Mouse (Mus musculus): ENCODE data around the gene Lrrk1. TPM values are rescaled to one million over a fixed set of nuclear protein-coding genes. Genes with fewer than 3 reads are reported as not detected.

Gene Lrrk1
- polyA plus RNA-seq, 1 experiment from 2014 or later = 6.7 TPM

- Histone ChIP-seq H3K4me2 (ENCODE audit: low read depth, low read length) (peak overlapping the region; percentile 77), H3K4me1 (ENCODE audit: control insufficient read depth, low read depth, low read length) (peaks cover 7% of the 10 kb centered on the region; the same call in 1 of the 2 replicates), H3K36me3 (ENCODE audit: control insufficient read depth, insufficient read depth) (no peaks in the 10 kb centered on the region), H3K27ac (ENCODE audit: low read length) (no peak overlapping the region), H3K9me3 (replicated peaks; ENCODE audit: control insufficient read depth, low read length) (no peaks in the 10 kb centered on the region), H3K4me3 (ENCODE audit: low read depth, low read length) (peak overlapping the region; percentile 65), H3K27me3 (ENCODE audit: control insufficient read depth, insufficient read depth, low read depth, low read length) (no peaks in the 10 kb centered on the region), H3K9ac (ENCODE audit: low read depth, low read length) (peak overlapping the region; percentile 57)
- WGBS (ENCODE audit: insufficient replicate concordance) = 4% methylated on average over 13 of the region's 13 CpGs
- ATAC-seq (ENCODE audit: low read depth) = no peak
Measured at GRCm38 (mm10) chr7:66387419-66387812, 734 bp downstream of the Lrrk1 start.

- WGBS (ENCODE audit: insufficient replicate concordance) = 71% methylated on average over 6 of the region's 6 CpGs
- no peak for ATAC-seq (ENCODE audit: low read depth)
Measured at GRCm38 (mm10) chr7:66386411-66386810, 1.7 kb downstream of the Lrrk1 start.

GRCm38 (mm10) chr7:66385826-66386225 lies 2.3 kb downstream of the Lrrk1 start:
- H3K4me3 ChIP-seq (ENCODE audit: low read depth, low read length) = no peak overlapping the region
- H3K9me3 ChIP-seq (replicated peaks; ENCODE audit: control insufficient read depth, low read length) = no peaks in the 10 kb centered on the region
- H3K27me3 ChIP-seq (ENCODE audit: control insufficient read depth, insufficient read depth, low read depth, low read length) = no peaks in the 10 kb centered on the region
- H3K27ac ChIP-seq (ENCODE audit: low read length) = no peak overlapping the region
- no peak overlapping the region for H3K9ac ChIP-seq (ENCODE audit: low read depth, low read length)
- 84% methylated on average over 12 of the region's 12 CpGs for WGBS (ENCODE audit: insufficient replicate concordance)
- peaks cover 7% of the 10 kb centered on the region; the same call in 1 of the 2 replicates for H3K4me1 ChIP-seq (ENCODE audit: control insufficient read depth, low read depth, low read length)
- H3K36me3 ChIP-seq (ENCODE audit: control insufficient read depth, insufficient read depth) = no peaks in the 10 kb centered on the region
- no peak overlapping the region for H3K4me2 ChIP-seq (ENCODE audit: low read depth, low read length)
- no peak for ATAC-seq (ENCODE audit: low read depth)

More at GRCm38 (mm10) chr7:66386411-66386810, 1.7 kb downstream of the Lrrk1 start:
- no peak overlapping the region for H3K4me3 ChIP-seq (ENCODE audit: low read depth, low read length)
- no peaks in the 10 kb centered on the region for H3K36me3 ChIP-seq (ENCODE audit: control insufficient read depth, insufficient read depth)
- H3K27ac ChIP-seq (ENCODE audit: low read length) = no peak overlapping the region
- no peaks in the 10 kb centered on the region for H3K27me3 ChIP-seq (ENCODE audit: control insufficient read depth, insufficient read depth, low read depth, low read length)
- H3K4me1 ChIP-seq (ENCODE audit: control insufficient read depth, low read depth, low read length) = peaks cover 7% of the 10 kb centered on the region; the same call in 1 of the 2 replicates
- H3K9me3 ChIP-seq (replicated peaks; ENCODE audit: control insufficient read depth, low read length) = no peaks in the 10 kb centered on the region
- H3K4me2 ChIP-seq (ENCODE audit: low read depth, low read length) = no peak overlapping the region
- no peak overlapping the region for H3K9ac ChIP-seq (ENCODE audit: low read depth, low read length)

GRCm38 (mm10) chr7:66384891-66385290 lies 3.3 kb downstream of the Lrrk1 start:
- H3K4me3 ChIP-seq (ENCODE audit: low read depth, low read length) = no peak overlapping the region
- no peak overlapping the region for H3K27ac ChIP-seq (ENCODE audit: low read length)
- H3K36me3 ChIP-seq (ENCODE audit: control insufficient read depth, insufficient read depth) = no peaks in the 10 kb centered on the region
- no peaks in the 10 kb centered on the region for H3K27me3 ChIP-seq (ENCODE audit: control insufficient read depth, insufficient read depth, low read depth, low read length)
- peaks cover 7% of the 10 kb centered on the region; the same call in 1 of the 2 replicates for H3K4me1 ChIP-seq (ENCODE audit: control insufficient read depth, low read depth, low read length)
- no peaks in the 10 kb centered on the region for H3K9me3 ChIP-seq (replicated peaks; ENCODE audit: control insufficient read depth, low read length)
- 66% methylated on average over 8 of the region's 8 CpGs for WGBS (ENCODE audit: insufficient replicate concordance)
- H3K4me2 ChIP-seq (ENCODE audit: low read depth, low read length) = no peak overlapping the region
- ATAC-seq (ENCODE audit: low read depth) = no peak
- H3K9ac ChIP-seq (ENCODE audit: low read depth, low read length) = no peak overlapping the region

- H3K27ac ChIP-seq (ENCODE audit: low read length) = no peak overlapping the region
- 34% methylated on average over 5 of the region's 5 CpGs for WGBS (ENCODE audit: insufficient replicate concordance)
- H3K27me3 ChIP-seq (ENCODE audit: control insufficient read depth, insufficient read depth, low read depth, low read length) = no peaks in the 10 kb centered on the region
- H3K4me2 ChIP-seq (ENCODE audit: low read depth, low read length) = peak overlapping the region; percentile 27; the same call in 1 of the 2 replicates
- H3K36me3 ChIP-seq (ENCODE audit: control insufficient read depth, insufficient read depth) = no peaks in the 10 kb centered on the region
- peaks cover 7% of the 10 kb centered on the region; the same call in 1 of the 2 replicates for H3K4me1 ChIP-seq (ENCODE audit: control insufficient read depth, low read depth, low read length)
- ATAC-seq (ENCODE audit: low read depth) = no peak
- no peaks in the 10 kb centered on the region for H3K9me3 ChIP-seq (replicated peaks; ENCODE audit: control insufficient read depth, low read length)
- H3K4me3 ChIP-seq (ENCODE audit: low read depth, low read length) = no peak overlapping the region
- H3K9ac ChIP-seq (ENCODE audit: low read depth, low read length) = no peak overlapping the region
Measured at GRCm38 (mm10) chr7:66384213-66384612, 3.9 kb downstream of the Lrrk1 start.

- 66% methylated on average over 10 of the region's 10 CpGs for WGBS (ENCODE audit: insufficient replicate concordance)
- H3K27me3 ChIP-seq (ENCODE audit: control insufficient read depth, insufficient read depth, low read depth, low read length) = no peaks in the 10 kb centered on the region
- H3K27ac ChIP-seq (ENCODE audit: low read length) = no peak overlapping the region
- H3K36me3 ChIP-seq (ENCODE audit: control insufficient read depth, insufficient read depth) = no peaks in the 10 kb centered on the region
- H3K4me2 ChIP-seq (ENCODE audit: low read depth, low read length) = no peak overlapping the region
- no peaks in the 10 kb centered on the region; the same call in 1 of the 2 replicates for H3K4me1 ChIP-seq (ENCODE audit: control insufficient read depth, low read depth, low read length)
- H3K4me3 ChIP-seq (ENCODE audit: low read depth, low read length) = no peak overlapping the region
- H3K9ac ChIP-seq (ENCODE audit: low read depth, low read length) = no peak overlapping the region
- H3K9me3 ChIP-seq (replicated peaks; ENCODE audit: control insufficient read depth, low read length) = no peaks in the 10 kb centered on the region
- no peak for ATAC-seq (ENCODE audit: low read depth)
Measured at GRCm38 (mm10) chr7:66376560-66376959, 11.6 kb downstream of the Lrrk1 start.

GRCm38 (mm10) chr7:66375736-66376135 lies 12.4 kb downstream of the Lrrk1 start:
- ATAC-seq (ENCODE audit: low read depth) = no peak
- Histone ChIP-seq H3K36me3 (ENCODE audit: control insufficient read depth, insufficient read depth) (no peaks in the 10 kb centered on the region), H3K4me2 (ENCODE audit: low read depth, low read length) (no peak overlapping the region), H3K27ac (ENCODE audit: low read length) (no peak overlapping the region), H3K27me3 (ENCODE audit: control insufficient read depth, insufficient read depth, low read depth, low read length) (no peaks in the 10 kb centered on the region), H3K9me3 (replicated peaks; ENCODE audit: control insufficient read depth, low read length) (no peaks in the 10 kb centered on the region), H3K4me3 (ENCODE audit: low read depth, low read length) (no peak overlapping the region), H3K9ac (ENCODE audit: low read depth, low read length) (no peak overlapping the region), H3K4me1 (ENCODE audit: control insufficient read depth, low read depth, low read length) (no peaks in the 10 kb centered on the region; the same call in 1 of the 2 replicates)
- WGBS (ENCODE audit: insufficient replicate concordance) = 64% methylated on average over 4 of the region's 4 CpGs

- no peak for ATAC-seq (ENCODE audit: low read depth)
Measured at GRCm38 (mm10) chr7:66373391-66373790, 14.8 kb downstream of the Lrrk1 start.

GRCm38 (mm10) chr7:66370970-66371369 lies 17.2 kb downstream of the Lrrk1 start:
- Histone ChIP-seq H3K36me3 (ENCODE audit: control insufficient read depth, insufficient read depth) (no peaks in the 10 kb centered on the region), H3K4me1 (ENCODE audit: control insufficient read depth, low read depth, low read length) (peaks cover 9% of the 10 kb centered on the region), H3K27me3 (ENCODE audit: control insufficient read depth, insufficient read depth, low read depth, low read length) (no peaks in the 10 kb centered on the region), H3K4me3 (ENCODE audit: low read depth, low read length) (no peak overlapping the region), H3K9ac (ENCODE audit: low read depth, low read length) (no peak overlapping the region), H3K9me3 (replicated peaks; ENCODE audit: control insufficient read depth, low read length) (no peaks in the 10 kb centered on the region), H3K4me2 (ENCODE audit: low read depth, low read length) (no peak overlapping the region), H3K27ac (ENCODE audit: low read length) (peak overlapping the region; percentile 58)
- WGBS (ENCODE audit: insufficient replicate concordance) = 61% methylated on average over 6 of the region's 6 CpGs
- peak; percentile 79 for ATAC-seq (ENCODE audit: low read depth)

More at GRCm38 (mm10) chr7:66373391-66373790, 14.8 kb downstream of the Lrrk1 start:
- H3K27ac ChIP-seq (ENCODE audit: low read length) = no peak overlapping the region
- no peaks in the 10 kb centered on the region for H3K9me3 ChIP-seq (replicated peaks; ENCODE audit: control insufficient read depth, low read length)
- no peaks in the 10 kb centered on the region for H3K36me3 ChIP-seq (ENCODE audit: control insufficient read depth, insufficient read depth)
- no peaks in the 10 kb centered on the region for H3K27me3 ChIP-seq (ENCODE audit: control insufficient read depth, insufficient read depth, low read depth, low read length)
- no peak overlapping the region for H3K4me3 ChIP-seq (ENCODE audit: low read depth, low read length)
- no peak overlapping the region for H3K4me2 ChIP-seq (ENCODE audit: low read depth, low read length)
- 78% methylated on average over 3 of the region's 3 CpGs for WGBS (ENCODE audit: insufficient replicate concordance)
- H3K4me1 ChIP-seq (ENCODE audit: control insufficient read depth, low read depth, low read length) = peaks cover 9% of the 10 kb centered on the region
- H3K9ac ChIP-seq (ENCODE audit: low read depth, low read length) = no peak overlapping the region

Data from liver, embryonic 16.5 days (tissue).